Mouse (Mus musculus): ENCODE results near the gene Arfip1.

The Arfip1 gene

GRCm38 (mm10) chr3:84484891-84485290, 97.5 kb downstream of the Arfip1 start:
- DNase-seq (ENCODE audit: low spot score): no peak

- no peak for DNase-seq (ENCODE audit: low spot score)
These were observed 98.1 kb downstream of the Arfip1 start for GRCm38 (mm10) chr3:84484333-84484732.

GRCm38 (mm10) chr3:84482121-84482520, 100.3 kb downstream of the Arfip1 start:
- DNase-seq (ENCODE audit: low spot score): no peak

- DNase-seq (ENCODE audit: low spot score): peak; percentile 71
These were observed 101.3 kb downstream of the Arfip1 start for GRCm38 (mm10) chr3:84481104-84481503.

- DNase-seq (ENCODE audit: low spot score): peak; percentile 60
These were observed 102.2 kb downstream of the Arfip1 start, which contains the start of gene Fhdc1 for GRCm38 (mm10) chr3:84480006-84480897. Fhdc1 (minus strand) TSS chr3:84480429.

- DNase-seq (ENCODE audit: low spot score): peak; percentile 57
These were observed 103.0 kb downstream of the Arfip1 start for GRCm38 (mm10) chr3:84479293-84480005.

- DNase-seq (ENCODE audit: low spot score): no peak
These were observed 103.5 kb downstream of the Arfip1 start for GRCm38 (mm10) chr3:84478896-84479292.

GRCm38 (mm10) chr3:84478195-84478594, 104.2 kb downstream of the Arfip1 start:
- peak; percentile 50 for DNase-seq (ENCODE audit: low spot score)

- DNase-seq (ENCODE audit: low spot score): no peak
These were observed 104.9 kb downstream of the Arfip1 start for GRCm38 (mm10) chr3:84477498-84477897.

- no peak for DNase-seq (ENCODE audit: low spot score)
These were observed 107.2 kb downstream of the Arfip1 start for GRCm38 (mm10) chr3:84474981-84475775.

GRCm38 (mm10) chr3:84474398-84474797, 108.0 kb downstream of the Arfip1 start:
- DNase-seq (ENCODE audit: low spot score): no peak

GRCm38 (mm10) chr3:84472955-84473354, 109.5 kb downstream of the Arfip1 start:
- no peak for DNase-seq (ENCODE audit: low spot score)

- no peak for DNase-seq (ENCODE audit: low spot score)
These were observed 109.9 kb downstream of the Arfip1 start for GRCm38 (mm10) chr3:84472527-84472926.

GRCm38 (mm10) chr3:84471146-84471545, 111.3 kb downstream of the Arfip1 start:
- no peak for DNase-seq (ENCODE audit: low spot score)

- no peak for DNase-seq (ENCODE audit: low spot score)
These were observed 114.3 kb downstream of the Arfip1 start for GRCm38 (mm10) chr3:84468111-84468453.

- no peak for DNase-seq (ENCODE audit: low spot score)
These were observed 114.9 kb downstream of the Arfip1 start for GRCm38 (mm10) chr3:84467419-84468110.

- no peak for DNase-seq (ENCODE audit: low spot score)
These were observed 116.5 kb downstream of the Arfip1 start for GRCm38 (mm10) chr3:84465822-84466500.

- no peak for DNase-seq (ENCODE audit: low spot score)
These were observed 120.7 kb downstream of the Arfip1 start for GRCm38 (mm10) chr3:84461687-84462086.

- peak; percentile 70 for DNase-seq (ENCODE audit: low spot score)
These were observed 121.5 kb downstream of the Arfip1 start for GRCm38 (mm10) chr3:84460952-84461351.

- no peak for DNase-seq (ENCODE audit: low spot score)
These were observed 121.9 kb downstream of the Arfip1 start for GRCm38 (mm10) chr3:84460499-84460898.

All from embryo, embryonic 10.5 days (tissue).